Mouse (Mus musculus): ENCODE data around the gene Pkn2. TPM values are rescaled to one million over a fixed set of nuclear protein-coding genes. Genes with fewer than 3 reads are reported as not detected.

The Pkn2 gene
- total and polyA plus RNA-seq, 2 experiments = 4.7 to 31.4 TPM

- Histone ChIP-seq H3K4me3 (ENCODE audit: insufficient read depth, low read depth, low read length) (no peak overlapping the region), H3K27ac (replicated peaks; ENCODE audit: insufficient read depth, low read depth, low read length) (no peak overlapping the region), H3K36me3 (ENCODE audit: control insufficient read depth, insufficient read depth, low read length) (no peaks in the 10 kb centered on the region), H3K9ac (ENCODE audit: low read depth, low read length) (no peak overlapping the region), H3K4me1 (ENCODE audit: control insufficient read depth, insufficient read depth, low read length) (no peaks in the 10 kb centered on the region), H3K27me3 (ENCODE audit: control insufficient read depth, insufficient read depth, low read length) (no peaks in the 10 kb centered on the region), H3K79me2 (ENCODE audit: control insufficient read depth, insufficient read depth, low read length) (no peaks in the 10 kb centered on the region)
- DNase-seq (ENCODE audit: extremely low read depth, low read depth, low spot score) = no peak
- no peak for TF ChIP-seq POLR2A (IDR thresholded peaks at IDR 0.05; ENCODE audit: extremely low read depth, insufficient read depth, low read length)
- no peak for TF ChIP-seq CTCF (IDR thresholded peaks at IDR 0.05; ENCODE audit: low read depth, low read length)
- WGBS = 84% methylated on average over 3 of the region's 3 CpGs
Observed at GRCm38 (mm10) chr3:142886963-142887362, 5.2 kb upstream of the Pkn2 start.

- Histone ChIP-seq H3K27me3 (ENCODE audit: control insufficient read depth, insufficient read depth, low read length) (no peaks in the 10 kb centered on the region), H3K9ac (ENCODE audit: low read depth, low read length) (no peak overlapping the region), H3K79me2 (ENCODE audit: control insufficient read depth, insufficient read depth, low read length) (no peaks in the 10 kb centered on the region), H3K4me3 (ENCODE audit: insufficient read depth, low read depth, low read length) (no peak overlapping the region), H3K27ac (replicated peaks; ENCODE audit: insufficient read depth, low read depth, low read length) (no peak overlapping the region), H3K36me3 (ENCODE audit: control insufficient read depth, insufficient read depth, low read length) (no peaks in the 10 kb centered on the region), H3K4me1 (ENCODE audit: control insufficient read depth, insufficient read depth, low read length) (no peaks in the 10 kb centered on the region; the same call in 1 of the 2 replicates)
- TF ChIP-seq CTCF (IDR thresholded peaks at IDR 0.05; ENCODE audit: low read depth, low read length) (no peak), POLR2A (IDR thresholded peaks at IDR 0.05; ENCODE audit: extremely low read depth, insufficient read depth, low read length) (no peak)
- no peak for DNase-seq (ENCODE audit: extremely low read depth, low read depth, low spot score)
Observed at GRCm38 (mm10) chr3:142884594-142884993, 2.8 kb upstream of the Pkn2 start.

- Histone ChIP-seq H3K79me2 (ENCODE audit: control insufficient read depth, insufficient read depth, low read length) (peaks cover 3% of the 10 kb centered on the region; the same call in 1 of the 2 replicates), H3K4me3 (ENCODE audit: insufficient read depth, low read depth, low read length) (peak overlapping the region; percentile 100), H3K27me3 (ENCODE audit: control insufficient read depth, insufficient read depth, low read length) (no peaks in the 10 kb centered on the region), H3K9ac (ENCODE audit: low read depth, low read length) (peak overlapping the region; percentile 98), H3K4me1 (ENCODE audit: control insufficient read depth, insufficient read depth, low read length) (no peaks in the 10 kb centered on the region; the same call in 1 of the 2 replicates), H3K36me3 (ENCODE audit: control insufficient read depth, insufficient read depth, low read length) (no peaks in the 10 kb centered on the region), H3K27ac (replicated peaks; ENCODE audit: insufficient read depth, low read depth, low read length) (peak overlapping the region; percentile 85)
- no peak for DNase-seq (ENCODE audit: extremely low read depth, low read depth, low spot score)
- TF ChIP-seq POLR2A (IDR thresholded peaks at IDR 0.05; ENCODE audit: extremely low read depth, insufficient read depth, low read length) = no peak
- no peak for TF ChIP-seq CTCF (IDR thresholded peaks at IDR 0.05; ENCODE audit: low read depth, low read length)
- whole genome bisulfite sequencing = 2% methylated on average over 40 of the region's 40 CpGs
Observed at GRCm38 (mm10) chr3:142881589-142881871, 274 bp downstream of the Pkn2 start.

DNA sequence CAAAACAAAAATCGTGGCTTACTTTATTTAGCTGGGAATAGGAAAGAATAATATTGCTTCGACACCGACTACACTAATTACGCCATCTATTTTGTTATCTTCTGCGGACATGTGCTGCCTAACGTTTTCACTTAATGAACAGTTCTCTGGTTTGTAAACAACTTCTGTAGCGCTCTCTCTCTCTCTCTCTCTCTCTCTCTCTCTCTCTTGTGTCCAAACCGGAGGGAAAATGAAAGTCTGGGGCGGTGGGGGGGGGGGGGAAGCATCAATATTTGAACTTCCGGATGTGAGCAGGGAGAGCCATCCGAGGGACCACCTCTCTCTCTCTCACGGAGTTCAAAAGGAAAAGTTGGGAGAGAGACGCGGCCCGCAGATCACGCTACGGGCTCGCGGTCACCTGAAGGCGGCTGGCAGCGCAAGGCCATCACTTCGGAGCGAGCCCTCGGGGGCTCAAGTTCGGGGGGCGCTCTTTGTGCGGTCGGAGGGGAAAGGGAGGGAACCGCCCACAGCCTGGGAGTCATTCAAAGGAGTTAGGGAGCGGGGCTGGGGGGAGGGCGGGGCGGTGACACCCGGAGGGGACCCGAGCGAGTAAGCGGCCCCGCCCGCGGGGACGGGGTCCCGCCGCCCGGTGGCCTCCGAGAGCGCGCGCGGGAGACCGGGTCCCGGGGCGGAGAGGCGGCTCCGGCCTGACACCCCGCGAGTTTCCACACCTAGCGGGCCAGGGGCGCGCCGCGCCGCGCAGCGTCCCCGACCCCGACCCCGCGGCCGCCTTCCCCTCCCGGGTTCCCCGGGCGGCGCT, 815 bp downstream of the Pkn2 start:
- Histone ChIP-seq H3K4me1 (ENCODE audit: control insufficient read depth, insufficient read depth, low read length) (no peaks in the 10 kb centered on the region; the same call in 1 of the 2 replicates), H3K4me3 (ENCODE audit: insufficient read depth, low read depth, low read length) (peak overlapping the region; percentile 100), H3K36me3 (ENCODE audit: control insufficient read depth, insufficient read depth, low read length) (no peaks in the 10 kb centered on the region), H3K9ac (ENCODE audit: low read depth, low read length) (peak overlapping the region; percentile 98), H3K79me2 (ENCODE audit: control insufficient read depth, insufficient read depth, low read length) (peaks cover 5% of the 10 kb centered on the region; the same call in 1 of the 2 replicates), H3K27me3 (ENCODE audit: control insufficient read depth, insufficient read depth, low read length) (no peaks in the 10 kb centered on the region), H3K27ac (replicated peaks; ENCODE audit: insufficient read depth, low read depth, low read length) (peak overlapping the region; percentile 85)
- 1% methylated on average over 70 of the region's 72 CpGs for WGBS
- DNase-seq (ENCODE audit: extremely low read depth, low read depth, low spot score) = peak; percentile 71
- TF ChIP-seq CTCF (IDR thresholded peaks at IDR 0.05; ENCODE audit: low read depth, low read length) = no peak
- TF ChIP-seq POLR2A (IDR thresholded peaks at IDR 0.05; ENCODE audit: extremely low read depth, insufficient read depth, low read length) = no peak

DNA sequence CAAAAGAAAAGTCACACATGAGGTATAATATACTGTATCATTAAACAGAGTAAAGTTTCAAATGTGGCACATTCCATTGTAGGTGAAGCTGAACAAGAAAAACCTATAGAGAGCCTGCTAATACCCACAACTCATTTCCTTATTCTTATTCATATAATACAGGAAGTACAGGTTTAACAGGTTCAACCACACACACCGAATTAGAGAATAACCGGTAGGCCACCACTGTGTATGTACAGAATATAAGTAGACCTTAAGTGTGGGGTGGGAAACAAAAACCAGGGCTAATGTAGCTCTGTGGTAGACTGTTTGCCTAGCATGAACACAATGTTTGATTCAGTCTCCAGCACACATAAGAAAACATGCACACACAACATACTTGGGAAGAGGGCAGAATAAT, 18.6 kb downstream of the Pkn2 start:
- H3K79me2 ChIP-seq (ENCODE audit: control insufficient read depth, insufficient read depth, low read length) = peaks cover 12% of the 10 kb centered on the region; the same call in 1 of the 2 replicates
- no peak overlapping the region for H3K4me3 ChIP-seq (ENCODE audit: insufficient read depth, low read depth, low read length)
- DNase-seq (ENCODE audit: extremely low read depth, low read depth, low spot score) = no peak
- H3K27me3 ChIP-seq (ENCODE audit: control insufficient read depth, insufficient read depth, low read length) = no peaks in the 10 kb centered on the region
- no peaks in the 10 kb centered on the region for H3K36me3 ChIP-seq (ENCODE audit: control insufficient read depth, insufficient read depth, low read length)
- no peak overlapping the region for H3K9ac ChIP-seq (ENCODE audit: low read depth, low read length)
- TF ChIP-seq CTCF (IDR thresholded peaks at IDR 0.05; ENCODE audit: low read depth, low read length) (no peak), POLR2A (IDR thresholded peaks at IDR 0.05; ENCODE audit: extremely low read depth, insufficient read depth, low read length) (no peak)
- no peak overlapping the region for H3K27ac ChIP-seq (replicated peaks; ENCODE audit: insufficient read depth, low read depth, low read length)
- H3K4me1 ChIP-seq (ENCODE audit: control insufficient read depth, insufficient read depth, low read length) = peaks cover 4% of the 10 kb centered on the region
- 89% methylated on average over 2 of the region's 2 CpGs for WGBS

GRCm38 (mm10) chr3:142856832-142857231, 25.0 kb downstream of the Pkn2 start:
- peak; percentile 46 for DNase-seq (ENCODE audit: extremely low read depth, low read depth, low spot score)
- no peak overlapping the region for H3K4me3 ChIP-seq (ENCODE audit: insufficient read depth, low read depth, low read length)
- no peak overlapping the region for H3K9ac ChIP-seq (ENCODE audit: low read depth, low read length)
- TF ChIP-seq CTCF (IDR thresholded peaks at IDR 0.05; ENCODE audit: low read depth, low read length) (no peak), POLR2A (IDR thresholded peaks at IDR 0.05; ENCODE audit: extremely low read depth, insufficient read depth, low read length) (no peak)
- peaks cover 5% of the 10 kb centered on the region; the same call in 1 of the 2 replicates for H3K79me2 ChIP-seq (ENCODE audit: control insufficient read depth, insufficient read depth, low read length)
- H3K36me3 ChIP-seq (ENCODE audit: control insufficient read depth, insufficient read depth, low read length) = peaks cover 2% of the 10 kb centered on the region; the same call in 1 of the 2 replicates
- WGBS = 26% methylated on average over 3 of the region's 3 CpGs
- H3K27me3 ChIP-seq (ENCODE audit: control insufficient read depth, insufficient read depth, low read length) = no peaks in the 10 kb centered on the region
- H3K27ac ChIP-seq (replicated peaks; ENCODE audit: insufficient read depth, low read depth, low read length) = no peak overlapping the region
- H3K4me1 ChIP-seq (ENCODE audit: control insufficient read depth, insufficient read depth, low read length) = peaks cover 7% of the 10 kb centered on the region; the same call in 1 of the 2 replicates

Data from liver, adult 2 months (tissue).